Mouse (Mus musculus) embryonic facial prominence, embryonic 10.5 days (tissue): Measurements from ENCODE around the gene Dcun1d2. TPM values are rescaled to one million over a fixed set of nuclear protein-coding genes. Genes with fewer than 3 reads are reported as not detected.

Source experiments
- DNase-seq: peaks from one replicate; pipeline ENCODE4 v3.0.0-alpha.2; 2017; ENCODE audit warnings: low spot score
- H3K27ac ChIP-seq: fragments of 300-500 bp; sonication (generic); replicated peaks from 2 replicates; pipeline ENCODE4 v1.5.1; 2016; ENCODE audit warnings: mild to moderate bottlenecking
- H3K27me3 ChIP-seq: fragments of 300-500 bp; sonication (generic); replicated peaks from 2 replicates; pipeline ENCODE4 v1.6.1; 2016; ENCODE audit warnings: low read depth, mild to moderate bottlenecking; ENCODE audit not compliant: poor library complexity, severe bottlenecking
- H3K36me3 ChIP-seq: fragments of 300-500 bp; sonication (generic); replicated peaks from 2 replicates; pipeline ENCODE4 v1.6.1; 2016; ENCODE audit warnings: mild to moderate bottlenecking, moderate library complexity
- H3K4me1 ChIP-seq: fragments of 300-500 bp; sonication (generic); 2 replicates; pipeline ENCODE4 v1.6.1; 2016
- H3K4me3 ChIP-seq: fragments of 300-500 bp; sonication (generic); 2 replicates; pipeline ENCODE4 v1.5.1; 2016; ENCODE audit warnings: mild to moderate bottlenecking, moderate library complexity
- H3K9me3 ChIP-seq: fragments of 300-500 bp; sonication (generic); 2 replicates; pipeline ENCODE4 v1.6.1; 2016; ENCODE audit warnings: mild to moderate bottlenecking
- WGBS: fragments of 180-500 bp; shearing (Covaris S2); methylation state at CpG from one replicate; pipeline ENCODE4 v1.1.7; 2016; 5-methylcytosine and 5-hydroxymethylcytosine counted together
- polyA plus RNA-seq: library from polyadenylated mRNA; unstranded; fragments of >200 nt; fragmentation: Nextera tagmentation; extraction: Ambion mirVana; gene quantifications from 2 replicates; pipeline ENCODE4 v1.2.1, GENCODE M21; 2016

Gene Dcun1d2
- polyA plus RNA-seq, 1 experiment from 2014 or later, result 23.7 TPM

DNA sequence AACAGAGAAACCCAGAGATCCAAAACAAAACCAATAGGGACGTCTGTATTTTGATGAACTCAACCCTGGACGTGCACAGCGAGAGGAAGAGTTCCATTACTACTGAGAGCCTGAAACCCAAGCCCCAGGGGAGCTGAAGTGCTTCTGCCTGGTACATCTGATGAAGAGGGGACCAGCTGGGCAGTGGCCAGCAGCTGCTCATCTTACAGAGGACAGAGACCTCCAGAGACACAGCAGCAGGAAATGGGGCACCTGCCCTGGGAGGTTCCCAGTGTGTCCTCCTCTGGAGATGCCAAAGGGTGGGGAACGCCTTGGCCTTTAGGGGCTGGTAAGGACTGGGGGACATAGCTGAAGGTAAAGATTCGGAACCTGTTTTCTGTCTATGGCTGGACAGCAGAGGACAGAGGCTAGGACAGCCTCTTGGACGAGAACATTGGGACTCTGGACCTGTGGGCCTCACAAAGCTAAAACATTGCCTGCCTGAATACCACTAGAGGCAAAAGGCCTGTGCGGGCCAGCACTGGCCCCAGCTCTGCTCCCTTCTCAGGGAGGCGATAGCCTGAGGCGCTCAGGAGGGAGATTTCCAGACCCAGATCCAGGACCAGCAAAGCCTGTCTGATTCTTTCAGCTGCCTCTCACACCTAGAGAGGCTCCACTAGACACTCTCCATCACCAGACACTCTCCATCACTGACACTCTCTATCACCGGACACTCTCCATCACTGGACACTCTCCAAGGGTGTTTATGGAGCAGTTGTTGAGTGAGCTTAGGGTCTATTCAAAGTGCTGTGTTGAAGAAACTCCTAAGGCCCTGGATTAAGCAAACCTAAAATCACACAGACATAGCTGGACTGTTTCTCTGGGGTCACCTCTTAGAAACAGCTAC, 44.7 kb downstream of the Dcun1d2 start:
- H3K4me3 ChIP-seq, result no peak overlapping the region
- no peak overlapping the region for H3K27ac ChIP-seq
- H3K4me1 ChIP-seq, result no peaks in the 10 kb centered on the region
- DNase-seq, result no peak
- 77% methylated on average over 10 of the region's 10 CpGs for WGBS
- H3K36me3 ChIP-seq, result no peaks in the 10 kb centered on the region
- H3K27me3 ChIP-seq, result no peaks in the 10 kb centered on the region
- no peaks in the 10 kb centered on the region for H3K9me3 ChIP-seq

DNA sequence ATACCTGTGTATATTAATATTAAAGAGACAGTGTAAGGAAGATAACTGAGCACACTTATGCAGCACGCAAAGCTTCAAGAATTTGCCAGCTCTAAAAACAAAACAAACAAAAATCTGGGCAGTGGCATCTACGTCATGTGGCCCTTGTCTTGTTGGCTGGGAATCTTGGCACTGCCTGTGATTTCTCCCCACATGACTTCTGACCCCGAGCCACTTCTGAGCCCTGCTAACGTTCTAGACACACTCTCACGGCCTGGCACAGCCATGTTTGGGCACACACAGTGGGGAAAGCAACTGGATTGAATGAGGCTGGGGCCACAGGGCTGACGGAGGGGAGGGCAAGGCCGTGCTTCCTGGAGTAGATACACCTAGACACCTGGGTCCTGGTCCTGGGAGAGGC, 47.2 kb downstream of the Dcun1d2 start:
- WGBS, result 79% methylated on average over 7 of the region's 7 CpGs
- no peaks in the 10 kb centered on the region for H3K4me1 ChIP-seq
- no peak overlapping the region for H3K27ac ChIP-seq
- DNase-seq, result no peak
- H3K36me3 ChIP-seq, result no peaks in the 10 kb centered on the region
- H3K4me3 ChIP-seq, result no peak overlapping the region
- H3K27me3 ChIP-seq, result no peaks in the 10 kb centered on the region
- H3K9me3 ChIP-seq, result no peaks in the 10 kb centered on the region

DNA sequence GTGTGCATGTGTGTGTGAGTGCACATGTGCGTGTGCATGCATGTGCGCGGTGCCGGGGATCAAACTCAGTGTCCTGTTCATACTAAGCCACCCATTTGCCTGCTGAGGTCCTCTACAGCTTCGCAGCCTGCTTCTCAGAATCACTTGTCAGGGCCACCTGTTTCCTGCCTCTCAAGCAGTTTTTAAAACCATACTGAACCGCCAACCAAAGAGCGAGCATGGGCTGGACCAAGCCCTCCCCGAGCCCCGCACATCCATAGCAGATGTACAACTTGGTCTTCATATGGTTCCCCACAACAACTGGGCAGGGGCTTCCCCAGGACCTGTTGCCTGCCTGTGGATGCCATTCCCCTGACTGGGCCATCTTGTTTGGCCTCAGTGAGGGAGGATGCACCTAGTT, 47.9 kb downstream of the Dcun1d2 start:
- H3K36me3 ChIP-seq, result no peaks in the 10 kb centered on the region
- no peak for DNase-seq
- no peaks in the 10 kb centered on the region for H3K27me3 ChIP-seq
- H3K4me1 ChIP-seq, result no peaks in the 10 kb centered on the region
- WGBS, result 95% methylated on average over 9 of the region's 9 CpGs
- no peak overlapping the region for H3K27ac ChIP-seq
- H3K4me3 ChIP-seq, result no peak overlapping the region
- H3K9me3 ChIP-seq, result no peaks in the 10 kb centered on the region

DNA sequence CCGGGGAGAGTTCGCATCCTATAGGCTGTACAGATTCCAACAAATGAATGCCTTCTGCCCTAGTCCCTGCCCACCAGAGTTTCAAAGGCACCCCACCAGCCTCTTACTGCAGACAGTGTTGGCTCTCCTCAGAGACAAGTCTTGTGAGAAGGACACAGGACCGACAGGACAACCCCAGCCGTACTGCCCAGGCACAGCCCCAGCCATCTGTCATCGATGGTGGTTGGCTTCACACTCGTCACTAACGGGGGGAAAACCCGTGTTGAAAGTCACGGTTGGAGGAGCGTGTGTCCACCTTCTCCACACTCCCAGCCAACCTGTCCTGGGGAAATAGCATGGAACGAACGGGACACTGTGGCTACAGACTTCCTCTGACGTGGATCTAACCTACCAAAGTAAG, 53.1 kb downstream of the Dcun1d2 start:
- Histone ChIP-seq H3K27ac (no peak overlapping the region), H3K27me3 (no peaks in the 10 kb centered on the region), H3K4me1 (no peaks in the 10 kb centered on the region), H3K36me3 (no peaks in the 10 kb centered on the region), H3K9me3 (no peaks in the 10 kb centered on the region), H3K4me3 (no peak overlapping the region)
- DNase-seq, result no peak
- 91% methylated on average over 13 of the region's 13 CpGs for WGBS

DNA sequence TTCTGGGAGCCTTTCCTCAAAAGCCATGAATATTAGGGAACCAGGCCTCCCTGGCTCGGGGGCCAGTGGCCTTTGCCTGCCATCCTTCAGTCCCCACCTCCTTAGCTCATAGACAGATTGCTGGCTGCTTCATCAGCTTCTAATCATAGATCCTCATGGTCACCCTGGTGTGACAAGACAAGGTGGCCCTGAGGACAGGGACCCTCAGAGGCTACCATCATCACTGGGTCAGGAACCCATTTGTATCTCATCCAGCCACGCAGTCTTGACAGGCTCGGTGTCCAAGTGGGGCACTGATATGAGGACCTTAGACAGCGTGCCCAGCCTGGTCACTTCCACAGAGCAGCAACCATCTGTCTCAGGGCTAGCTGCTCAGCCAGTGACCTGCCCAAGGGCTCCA, 57.5 kb downstream of the Dcun1d2 start:
- Histone ChIP-seq H3K4me1 (peaks cover 10% of the 10 kb centered on the region), H3K36me3 (no peaks in the 10 kb centered on the region), H3K4me3 (no peak overlapping the region), H3K27me3 (no peaks in the 10 kb centered on the region), H3K9me3 (no peaks in the 10 kb centered on the region), H3K27ac (no peak overlapping the region)
- 84% methylated on average over 4 of the region's 4 CpGs for WGBS
- DNase-seq, result no peak

DNA sequence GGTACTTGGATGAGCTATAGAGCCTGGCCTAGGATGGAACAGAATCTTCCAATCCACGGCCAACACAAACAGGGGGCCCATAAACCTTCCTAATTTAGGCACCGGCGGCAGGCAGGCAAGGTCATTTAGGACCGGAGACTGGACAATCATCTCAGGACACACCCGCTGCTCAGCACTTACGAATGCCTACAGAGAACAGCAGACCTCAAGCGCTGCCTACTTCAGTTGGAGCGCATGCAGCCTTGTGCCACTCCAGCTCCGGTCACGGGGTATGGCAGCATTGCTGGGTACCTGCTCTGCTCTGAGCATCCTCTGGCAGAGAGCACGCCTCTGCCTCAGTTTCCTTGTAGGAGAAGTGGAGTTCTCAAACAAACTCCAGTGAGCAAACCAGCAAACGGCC, 58.1 kb downstream of the Dcun1d2 start:
- Histone ChIP-seq H3K4me3 (no peak overlapping the region), H3K27me3 (no peaks in the 10 kb centered on the region), H3K27ac (no peak overlapping the region), H3K4me1 (peaks cover 10% of the 10 kb centered on the region), H3K9me3 (no peaks in the 10 kb centered on the region), H3K36me3 (no peaks in the 10 kb centered on the region)
- 89% methylated on average over 12 of the region's 12 CpGs for WGBS
- DNase-seq, result no peak

DNA sequence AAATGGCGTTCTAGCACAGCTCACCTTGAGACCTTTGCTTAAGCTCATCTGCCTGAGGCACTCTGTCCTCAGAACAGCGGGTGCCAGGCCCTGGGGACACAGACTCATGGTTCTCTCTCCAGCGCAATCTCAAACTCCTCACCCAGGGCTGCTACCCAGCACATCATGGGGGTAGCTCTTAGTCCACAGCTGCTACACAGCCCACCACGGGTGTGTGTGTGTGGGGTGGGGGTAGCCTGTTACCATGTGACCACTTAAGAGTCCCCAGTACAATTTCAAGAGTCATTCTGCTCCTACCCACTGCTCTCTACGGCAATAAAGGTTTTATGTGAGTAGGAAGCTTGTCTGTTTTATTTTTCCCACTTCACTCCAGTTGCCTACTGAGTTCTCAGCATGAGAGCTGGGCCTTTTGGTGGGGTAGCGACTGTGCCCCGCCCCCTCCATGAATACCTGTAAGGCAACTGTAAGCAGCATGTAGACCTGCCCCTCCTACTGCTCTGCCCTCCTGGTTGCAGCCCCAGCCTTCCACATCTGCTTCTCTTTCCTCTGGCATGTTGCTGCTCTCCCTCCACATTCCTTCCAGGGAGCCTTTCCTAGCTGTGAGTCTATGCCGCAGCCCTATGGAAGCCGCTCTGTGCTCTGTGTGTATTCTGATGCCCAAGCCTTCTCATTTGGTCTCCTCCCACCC, 58.9 kb downstream of the Dcun1d2 start:
- Histone ChIP-seq H3K27me3 (no peaks in the 10 kb centered on the region), H3K4me3 (no peak overlapping the region), H3K27ac (no peak overlapping the region), H3K4me1 (peaks cover 10% of the 10 kb centered on the region), H3K36me3 (no peaks in the 10 kb centered on the region), H3K9me3 (no peaks in the 10 kb centered on the region)
- WGBS, result 57% methylated on average over 9 of the region's 9 CpGs
- no peak for DNase-seq

DNA sequence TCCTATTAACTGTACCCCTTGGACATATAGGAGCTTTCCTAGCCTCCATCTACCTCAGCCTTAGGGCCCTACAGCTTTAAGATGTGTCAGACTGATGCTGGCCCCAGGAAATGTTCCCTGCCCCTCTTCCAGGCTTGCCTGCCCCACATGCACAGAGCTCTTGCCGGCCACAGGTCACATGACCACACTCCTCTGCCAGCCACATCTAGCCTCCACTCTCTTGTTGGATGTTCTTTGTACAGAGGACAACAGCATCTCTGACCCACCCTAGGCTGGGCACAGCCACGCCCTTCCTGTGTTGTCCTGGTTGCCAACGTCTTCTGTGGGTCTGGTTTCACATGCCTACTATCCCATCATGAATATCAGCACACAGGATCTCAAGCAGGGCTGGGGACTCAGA, 60.7 kb downstream of the Dcun1d2 start:
- no peak for DNase-seq
- H3K27me3 ChIP-seq, result no peaks in the 10 kb centered on the region
- H3K4me1 ChIP-seq, result peaks cover 10% of the 10 kb centered on the region
- H3K9me3 ChIP-seq, result no peaks in the 10 kb centered on the region
- 69% methylated on average over 3 of the region's 3 CpGs for WGBS
- no peak overlapping the region for H3K4me3 ChIP-seq
- no peak overlapping the region for H3K27ac ChIP-seq
- H3K36me3 ChIP-seq, result no peaks in the 10 kb centered on the region

DNA sequence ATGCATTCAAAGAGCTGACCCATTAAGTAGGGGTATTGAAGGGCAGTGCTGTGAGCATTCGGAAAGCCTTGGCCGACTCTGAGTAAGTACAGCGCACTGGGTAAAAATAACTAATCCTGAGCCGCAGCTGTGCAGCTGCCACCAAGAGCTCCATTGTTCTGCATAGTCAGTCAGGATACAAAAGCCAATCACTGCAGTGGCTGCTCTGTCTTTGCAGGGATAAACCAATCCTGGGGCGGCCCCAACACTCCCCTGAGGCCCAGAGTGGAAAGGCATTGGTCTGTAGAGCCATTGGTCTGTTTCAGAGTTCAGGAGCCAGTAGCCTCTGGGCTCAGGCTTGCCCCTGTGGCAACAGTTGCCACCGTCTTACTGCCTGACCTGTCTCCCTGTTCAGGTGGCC, 61.6 kb downstream of the Dcun1d2 start:
- WGBS, result 47% methylated on average over 6 of the region's 6 CpGs
- Histone ChIP-seq H3K9me3 (no peaks in the 10 kb centered on the region), H3K4me1 (peaks cover 10% of the 10 kb centered on the region), H3K27ac (no peak overlapping the region), H3K4me3 (no peak overlapping the region), H3K27me3 (no peaks in the 10 kb centered on the region), H3K36me3 (no peaks in the 10 kb centered on the region)
- peak; percentile 34 for DNase-seq

DNA sequence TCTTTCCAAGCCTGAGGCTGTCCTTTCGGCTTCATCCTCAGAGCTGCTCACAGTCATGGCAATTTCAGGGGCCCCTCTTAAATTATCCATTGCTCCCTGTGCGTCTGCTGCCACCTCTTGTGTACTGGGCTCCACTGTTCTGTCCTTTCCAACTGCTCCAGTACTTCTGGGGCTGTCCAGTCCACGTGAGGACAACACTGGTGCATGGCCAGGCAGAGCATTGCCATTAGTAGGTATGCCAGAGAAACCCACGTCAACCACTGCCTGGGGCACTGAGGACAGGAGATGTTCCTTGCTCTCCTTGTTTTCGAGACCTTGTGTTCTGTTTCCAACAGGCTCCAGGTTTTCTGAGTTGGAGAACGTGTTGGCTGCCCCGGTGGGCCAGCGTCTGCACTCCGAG, 63.5 kb downstream of the Dcun1d2 start:
- H3K27me3 ChIP-seq, result no peaks in the 10 kb centered on the region
- WGBS, result 85% methylated on average over 9 of the region's 9 CpGs
- no peaks in the 10 kb centered on the region for H3K9me3 ChIP-seq
- H3K4me3 ChIP-seq, result no peak overlapping the region
- H3K36me3 ChIP-seq, result no peaks in the 10 kb centered on the region
- no peak for DNase-seq
- H3K4me1 ChIP-seq, result peaks cover 13% of the 10 kb centered on the region
- no peak overlapping the region for H3K27ac ChIP-seq

DNA sequence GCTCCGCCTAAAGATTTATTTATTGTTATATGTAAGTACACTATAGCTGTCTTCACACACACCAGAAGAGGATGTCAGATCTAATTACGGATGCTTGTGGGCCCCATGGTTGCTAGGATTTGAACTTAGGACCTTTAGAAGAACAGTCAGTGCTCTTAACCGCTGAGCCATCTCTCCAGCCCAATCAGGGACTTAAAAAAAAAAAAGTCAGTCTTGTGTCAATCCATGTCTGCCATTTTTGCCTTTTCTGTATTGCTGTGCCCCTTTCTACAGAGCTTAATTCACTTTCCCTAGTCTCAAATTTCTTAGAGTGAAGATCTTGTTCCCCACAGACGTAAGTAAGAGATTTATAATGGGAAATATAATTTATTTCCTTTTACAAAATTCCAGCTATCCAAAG, 69.5 kb downstream of the Dcun1d2 start:
- Histone ChIP-seq H3K27me3 (no peaks in the 10 kb centered on the region), H3K4me1 (peaks cover 14% of the 10 kb centered on the region), H3K9me3 (no peaks in the 10 kb centered on the region), H3K36me3 (no peaks in the 10 kb centered on the region), H3K4me3 (no peak overlapping the region), H3K27ac (no peak overlapping the region)
- DNase-seq, result no peak
- 85% methylated on average over 4 of the region's 4 CpGs for WGBS

DNA sequence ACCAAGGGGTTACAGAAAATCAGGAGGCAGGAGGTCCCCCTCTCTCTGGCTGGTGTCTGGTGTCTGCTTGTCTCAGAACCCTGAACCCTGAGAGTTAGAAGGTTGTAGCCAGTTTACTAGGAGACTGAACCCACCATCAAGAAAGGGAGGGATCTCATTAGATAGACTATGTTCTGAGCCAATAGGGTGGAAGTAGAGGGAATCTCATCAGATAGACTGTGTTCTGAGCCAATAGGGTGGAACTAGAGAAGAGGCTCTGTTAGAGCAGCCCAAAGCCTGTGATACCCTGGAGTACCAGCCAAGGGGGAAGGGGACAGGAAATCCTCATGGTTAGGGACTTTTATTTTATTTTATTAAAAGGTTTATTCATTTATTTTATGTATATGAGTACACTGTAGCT, 69.9 kb downstream of the Dcun1d2 start:
- Histone ChIP-seq H3K27ac (no peak overlapping the region), H3K36me3 (no peaks in the 10 kb centered on the region)
- DNase-seq, result no peak

DNA sequence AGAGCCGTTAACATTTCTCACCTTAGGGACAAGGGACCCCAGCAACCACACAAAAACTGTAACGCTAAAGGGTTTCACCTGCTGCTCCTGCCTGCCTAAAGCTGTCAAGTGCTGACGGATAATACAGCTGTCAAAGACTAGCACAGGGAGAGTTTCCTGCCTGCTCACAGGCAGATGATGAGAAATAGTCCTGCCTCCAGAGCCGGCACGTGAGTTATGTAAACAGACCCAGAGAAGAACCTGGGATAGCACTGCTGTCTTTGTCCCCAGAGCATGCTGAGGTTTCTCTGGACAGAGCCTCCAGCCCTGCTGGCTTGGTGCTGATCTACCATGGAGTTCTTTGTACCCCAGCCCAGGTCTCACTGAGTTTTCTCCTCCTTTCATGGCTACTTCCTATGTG, 70.8 kb downstream of the Dcun1d2 start:
- DNase-seq, result no peak
- WGBS, result 68% methylated on average over 5 of the region's 5 CpGs
- H3K27me3 ChIP-seq, result no peaks in the 10 kb centered on the region
- no peak overlapping the region for H3K4me3 ChIP-seq
- peaks cover 19% of the 10 kb centered on the region for H3K4me1 ChIP-seq
- no peak overlapping the region for H3K27ac ChIP-seq
- H3K9me3 ChIP-seq, result no peaks in the 10 kb centered on the region
- H3K36me3 ChIP-seq, result no peaks in the 10 kb centered on the region

More for the DNA sequence above, 69.9 kb downstream of the Dcun1d2 start:
- Histone ChIP-seq H3K4me3 (no peak overlapping the region), H3K27me3 (no peaks in the 10 kb centered on the region), H3K4me1 (peaks cover 18% of the 10 kb centered on the region), H3K9me3 (no peaks in the 10 kb centered on the region)
